Mouse (Mus musculus): ENCODE measurements around the gene Fam149b. TPM values are rescaled to one million over a fixed set of nuclear protein-coding genes. Genes with fewer than 3 reads are reported as not detected.
"Not testable (repeated sequence)": the region's sequence is repeated elsewhere in the genome, so short reads cannot be mapped to it uniquely, and the experiment has no call there.

The Fam149b gene
- 22.6 and 24.2 TPM in 2 replicates for polyA plus RNA-seq (2014; fragmentation: Nextera tagmentation; extraction: Ambion mirVana)

GRCm38 (mm10) chr14:20347991-20348541 is at the start of gene Fam149b, which contains the start of gene Ecd:
Gene Fam149b, plus strand, starts transcription at chr14:20348162.
Gene Ecd, minus strand, starts transcription at chr14:20348121.
- under 1% methylated on average over 42 of the region's 42 CpGs for WGBS
- H3K27ac ChIP-seq (ENCODE audit: low read depth, low read length), result peak within 1 kb of the TSS; percentile 65
- peaks cover 4% of the 10 kb centered on the region for H3K4me1 ChIP-seq (replicated peaks; ENCODE audit: control insufficient read depth, insufficient read depth, low read length)
- ATAC-seq (replicated peaks; ENCODE audit: low FRiP score) (peak; percentile 98), DNase-seq (ENCODE audit: low spot score) (peak; percentile 94)
- no peaks in the 10 kb centered on the region for H3K27me3 ChIP-seq (replicated peaks; ENCODE audit: control insufficient read depth, insufficient read depth, low read length)
- peak within 1 kb of the TSS; percentile 80 for H3K4me2 ChIP-seq
- H3K36me3 ChIP-seq (ENCODE audit: control insufficient read depth, insufficient read depth, low read length), result peaks cover 12% of the 10 kb centered on the region; the same call in 1 of the 2 replicates
- H3K9ac ChIP-seq (ENCODE audit: low read depth, low read length), result peak within 1 kb of the TSS; percentile 90
- H3K4me3 ChIP-seq (ENCODE audit: low read depth, low read length), result peak within 1 kb of the TSS; percentile 78
- H3K9me3 ChIP-seq (ENCODE audit: control insufficient read depth, low read length), result no peaks in the 10 kb centered on the region

- H3K27me3 ChIP-seq (replicated peaks; ENCODE audit: control insufficient read depth, insufficient read depth, low read length); H3K9ac ChIP-seq (ENCODE audit: low read depth, low read length); ATAC-seq (replicated peaks; ENCODE audit: low FRiP score); H3K4me3 ChIP-seq (ENCODE audit: low read depth, low read length); H3K4me1 ChIP-seq (replicated peaks; ENCODE audit: control insufficient read depth, insufficient read depth, low read length); H3K4me2 ChIP-seq; H3K9me3 ChIP-seq (ENCODE audit: control insufficient read depth, low read length); DNase-seq (ENCODE audit: low spot score); H3K27ac ChIP-seq (ENCODE audit: low read depth, low read length); H3K36me3 ChIP-seq (ENCODE audit: control insufficient read depth, insufficient read depth, low read length): not testable (repeated sequence)
- 64% methylated on average over 2 of the region's 2 CpGs for WGBS
Measured at GRCm38 (mm10) chr14:20305085-20305484, 42.9 kb upstream of the Fam149b start.

- no peak overlapping the region for H3K27ac ChIP-seq (ENCODE audit: low read depth, low read length)
- no peak overlapping the region for H3K4me2 ChIP-seq
- no peaks in the 10 kb centered on the region for H3K9me3 ChIP-seq (ENCODE audit: control insufficient read depth, low read length)
- no peak overlapping the region for H3K4me3 ChIP-seq (ENCODE audit: low read depth, low read length)
- 57% methylated on average over 1 of the region's 1 CpGs for WGBS
- no peaks in the 10 kb centered on the region for H3K27me3 ChIP-seq (replicated peaks; ENCODE audit: control insufficient read depth, insufficient read depth, low read length)
- ATAC-seq (replicated peaks; ENCODE audit: low FRiP score), result no peak
- H3K9ac ChIP-seq (ENCODE audit: low read depth, low read length), result no peak overlapping the region
- no peaks in the 10 kb centered on the region for H3K4me1 ChIP-seq (replicated peaks; ENCODE audit: control insufficient read depth, insufficient read depth, low read length)
- peaks cover 7% of the 10 kb centered on the region; the same call in 1 of the 2 replicates for H3K36me3 ChIP-seq (ENCODE audit: control insufficient read depth, insufficient read depth, low read length)
- no peak for DNase-seq (ENCODE audit: low spot score)
Measured at GRCm38 (mm10) chr14:20315137-20315536, 32.8 kb upstream of the Fam149b start.

- Histone ChIP-seq H3K27me3 (replicated peaks; ENCODE audit: control insufficient read depth, insufficient read depth, low read length) (no peaks in the 10 kb centered on the region), H3K4me2 (no peak overlapping the region), H3K4me3 (ENCODE audit: low read depth, low read length) (no peak overlapping the region), H3K36me3 (ENCODE audit: control insufficient read depth, insufficient read depth, low read length) (peaks cover 22% of the 10 kb centered on the region; the same call in 1 of the 2 replicates), H3K4me1 (replicated peaks; ENCODE audit: control insufficient read depth, insufficient read depth, low read length) (no peaks in the 10 kb centered on the region), H3K9ac (ENCODE audit: low read depth, low read length) (no peak overlapping the region), H3K27ac (ENCODE audit: low read depth, low read length) (no peak overlapping the region), H3K9me3 (ENCODE audit: control insufficient read depth, low read length) (no peaks in the 10 kb centered on the region)
- 79% methylated on average over 3 of the region's 3 CpGs for WGBS
- DNase-seq (ENCODE audit: low spot score) (no peak), ATAC-seq (replicated peaks; ENCODE audit: low FRiP score) (no peak)
Measured at GRCm38 (mm10) chr14:20319420-20319819, 28.5 kb upstream of the Fam149b start.

GRCm38 (mm10) chr14:20324196-20324595 is 23.8 kb upstream of the Fam149b start:
- ATAC-seq (replicated peaks; ENCODE audit: low FRiP score) (no peak), DNase-seq (ENCODE audit: low spot score) (no peak)
- no peak overlapping the region for H3K9ac ChIP-seq (ENCODE audit: low read depth, low read length)
- H3K27ac ChIP-seq (ENCODE audit: low read depth, low read length), result no peak overlapping the region
- no peaks in the 10 kb centered on the region for H3K4me1 ChIP-seq (replicated peaks; ENCODE audit: control insufficient read depth, insufficient read depth, low read length)
- H3K36me3 ChIP-seq (ENCODE audit: control insufficient read depth, insufficient read depth, low read length), result peaks cover 44% of the 10 kb centered on the region
- no peak overlapping the region for H3K4me3 ChIP-seq (ENCODE audit: low read depth, low read length)
- H3K4me2 ChIP-seq, result no peak overlapping the region
- H3K27me3 ChIP-seq (replicated peaks; ENCODE audit: control insufficient read depth, insufficient read depth, low read length), result no peaks in the 10 kb centered on the region
- WGBS, result 96% methylated on average over 9 of the region's 9 CpGs
- no peaks in the 10 kb centered on the region for H3K9me3 ChIP-seq (ENCODE audit: control insufficient read depth, low read length)

- WGBS, result 80% methylated on average over 9 of the region's 9 CpGs
- Histone ChIP-seq H3K4me2 (no peak overlapping the region), H3K9ac (ENCODE audit: low read depth, low read length) (no peak overlapping the region), H3K27ac (ENCODE audit: low read depth, low read length) (no peak overlapping the region), H3K4me3 (ENCODE audit: low read depth, low read length) (no peak overlapping the region), H3K4me1 (replicated peaks; ENCODE audit: control insufficient read depth, insufficient read depth, low read length) (no peaks in the 10 kb centered on the region), H3K27me3 (replicated peaks; ENCODE audit: control insufficient read depth, insufficient read depth, low read length) (no peaks in the 10 kb centered on the region), H3K9me3 (ENCODE audit: control insufficient read depth, low read length) (no peaks in the 10 kb centered on the region), H3K36me3 (ENCODE audit: control insufficient read depth, insufficient read depth, low read length) (peaks cover 41% of the 10 kb centered on the region)
- ATAC-seq (replicated peaks; ENCODE audit: low FRiP score) (no peak), DNase-seq (ENCODE audit: low spot score) (no peak)
Measured at GRCm38 (mm10) chr14:20328474-20328873, 19.5 kb upstream of the Fam149b start.

- Histone ChIP-seq H3K27ac (ENCODE audit: low read depth, low read length) (no peak overlapping the region), H3K4me3 (ENCODE audit: low read depth, low read length) (no peak overlapping the region), H3K36me3 (ENCODE audit: control insufficient read depth, insufficient read depth, low read length) (peaks cover 44% of the 10 kb centered on the region), H3K9ac (ENCODE audit: low read depth, low read length) (no peak overlapping the region), H3K27me3 (replicated peaks; ENCODE audit: control insufficient read depth, insufficient read depth, low read length) (no peaks in the 10 kb centered on the region), H3K4me2 (no peak overlapping the region), H3K9me3 (ENCODE audit: control insufficient read depth, low read length) (no peaks in the 10 kb centered on the region), H3K4me1 (replicated peaks; ENCODE audit: control insufficient read depth, insufficient read depth, low read length) (no peaks in the 10 kb centered on the region)
- no peak for ATAC-seq (replicated peaks; ENCODE audit: low FRiP score)
- no peak for DNase-seq (ENCODE audit: low spot score)
- WGBS, result 84% methylated on average over 4 of the region's 4 CpGs
Measured at GRCm38 (mm10) chr14:20331316-20331715, 16.6 kb upstream of the Fam149b start.

GRCm38 (mm10) chr14:20339415-20339814 is 8.5 kb upstream of the Fam149b start:
- no peaks in the 10 kb centered on the region for H3K27me3 ChIP-seq (replicated peaks; ENCODE audit: control insufficient read depth, insufficient read depth, low read length)
- H3K27ac ChIP-seq (ENCODE audit: low read depth, low read length), result no peak overlapping the region
- WGBS, result 95% methylated on average over 5 of the region's 5 CpGs
- H3K4me3 ChIP-seq (ENCODE audit: low read depth, low read length), result no peak overlapping the region
- H3K36me3 ChIP-seq (ENCODE audit: control insufficient read depth, insufficient read depth, low read length), result peaks cover 35% of the 10 kb centered on the region
- H3K4me1 ChIP-seq (replicated peaks; ENCODE audit: control insufficient read depth, insufficient read depth, low read length), result no peaks in the 10 kb centered on the region
- DNase-seq (ENCODE audit: low spot score) (no peak), ATAC-seq (replicated peaks; ENCODE audit: low FRiP score) (no peak)
- no peak overlapping the region for H3K9ac ChIP-seq (ENCODE audit: low read depth, low read length)
- H3K9me3 ChIP-seq (ENCODE audit: control insufficient read depth, low read length), result no peaks in the 10 kb centered on the region
- H3K4me2 ChIP-seq, result no peak overlapping the region

GRCm38 (mm10) chr14:20340149-20340548 is 7.8 kb upstream of the Fam149b start:
- ATAC-seq (replicated peaks; ENCODE audit: low FRiP score) (0 out of 2 replicates have a peak, but pooled peaks have one; percentile 47), DNase-seq (ENCODE audit: low spot score) (no peak)
- Histone ChIP-seq H3K4me1 (replicated peaks; ENCODE audit: control insufficient read depth, insufficient read depth, low read length) (no peaks in the 10 kb centered on the region), H3K27me3 (replicated peaks; ENCODE audit: control insufficient read depth, insufficient read depth, low read length) (no peaks in the 10 kb centered on the region), H3K4me2 (no peak overlapping the region), H3K27ac (ENCODE audit: low read depth, low read length) (no peak overlapping the region), H3K9ac (ENCODE audit: low read depth, low read length) (no peak overlapping the region), H3K4me3 (ENCODE audit: low read depth, low read length) (no peak overlapping the region), H3K9me3 (ENCODE audit: control insufficient read depth, low read length) (no peaks in the 10 kb centered on the region), H3K36me3 (ENCODE audit: control insufficient read depth, insufficient read depth, low read length) (peaks cover 32% of the 10 kb centered on the region)
- WGBS, result 83% methylated on average over 8 of the region's 8 CpGs

Measured in liver, embryonic 11.5 days (tissue).